Mouse (Mus musculus) stomach, embryonic 15.5 days (tissue): ENCODE measurements around the gene Prrc2b. TPM values are rescaled to one million over a fixed set of nuclear protein-coding genes. Genes with fewer than 3 reads are reported as not detected.

Source experiments
- ATAC-seq: fragments of 200-750 bp; cut with Nextera tagmentation; 2 replicates; pipeline ENCODE4 v1.8.0; 2017; ENCODE audit warnings: low read depth, moderate number of reproducible peaks, moderate TSS enrichment; ENCODE audit not compliant: insufficient read depth, low FRiP score
- H3K27ac ChIP-seq: fragments of 300-500 bp; sonication (generic); 2 replicates; pipeline ENCODE4 v1.5.1; 2015; ENCODE audit warnings: mild to moderate bottlenecking, inconsistent platforms
- H3K27me3 ChIP-seq: fragments of 300-500 bp; sonication (generic); replicated peaks from 2 replicates; pipeline ENCODE4 v1.6.1; 2015; ENCODE audit warnings: inconsistent platforms
- H3K36me3 ChIP-seq: fragments of 300-500 bp; sonication (generic); 2 replicates; pipeline ENCODE4 v1.6.1; 2015; ENCODE audit warnings: inconsistent platforms
- H3K4me1 ChIP-seq: fragments of 300-500 bp; sonication (generic); 2 replicates; pipeline ENCODE4 v1.6.1; 2015; ENCODE audit warnings: inconsistent platforms
- H3K4me2 ChIP-seq: fragments of 300-500 bp; sonication (generic); 2 replicates; pipeline ENCODE4 v1.6.1; 2015; ENCODE audit warnings: mild to moderate bottlenecking, inconsistent platforms
- H3K4me3 ChIP-seq: fragments of 300-500 bp; sonication (generic); replicated peaks from 2 replicates; pipeline ENCODE4 v1.5.1; 2015; ENCODE audit warnings: inconsistent platforms
- H3K9ac ChIP-seq: fragments of 300-500 bp; sonication (generic); 2 replicates; pipeline ENCODE4 v1.6.1; 2015; ENCODE audit warnings: inconsistent platforms
- H3K9me3 ChIP-seq: fragments of 300-500 bp; sonication (generic); 2 replicates; pipeline ENCODE4 v1.6.1; 2016; ENCODE audit warnings: inconsistent platforms
- WGBS: fragments of 180-500 bp; shearing (Covaris S2); methylation state at CpG from one replicate; pipeline ENCODE4 v1.1.7; 2015; 5-methylcytosine and 5-hydroxymethylcytosine counted together
- polyA plus RNA-seq: library from polyadenylated mRNA; unstranded; fragments of >200 nt; fragmentation: Nextera tagmentation; extraction: Ambion mirVana; gene quantifications from 2 replicates; pipeline ENCODE4 v1.2.1, GENCODE M21; 2015

Prrc2b gene
- polyA plus RNA-seq, 1 experiment from 2014 or later: 43.7 TPM

GRCm38 (mm10) chr2:32219501-32219900 is 68.6 kb downstream of the Prrc2b start:
- Histone ChIP-seq H3K4me2 (no peak overlapping the region), H3K9me3 (no peaks in the 10 kb centered on the region), H3K36me3 (peaks cover 99% of the 10 kb centered on the region), H3K27me3 (no peaks in the 10 kb centered on the region), H3K9ac (no peak overlapping the region), H3K4me1 (no peaks in the 10 kb centered on the region), H3K27ac (no peak overlapping the region), H3K4me3 (no peak overlapping the region)
- ATAC-seq: no peak
- WGBS: 94% methylated on average over 14 of the region's 14 CpGs

GRCm38 (mm10) chr2:32220021-32220420 is 69.1 kb downstream of the Prrc2b start:
- Histone ChIP-seq H3K27ac (no peak overlapping the region), H3K9ac (no peak overlapping the region), H3K36me3 (peaks cover 98% of the 10 kb centered on the region), H3K4me1 (no peaks in the 10 kb centered on the region), H3K27me3 (no peaks in the 10 kb centered on the region), H3K4me3 (no peak overlapping the region), H3K4me2 (no peak overlapping the region), H3K9me3 (no peaks in the 10 kb centered on the region)
- 88% methylated on average over 6 of the region's 6 CpGs for WGBS
- no peak for ATAC-seq

DNA sequence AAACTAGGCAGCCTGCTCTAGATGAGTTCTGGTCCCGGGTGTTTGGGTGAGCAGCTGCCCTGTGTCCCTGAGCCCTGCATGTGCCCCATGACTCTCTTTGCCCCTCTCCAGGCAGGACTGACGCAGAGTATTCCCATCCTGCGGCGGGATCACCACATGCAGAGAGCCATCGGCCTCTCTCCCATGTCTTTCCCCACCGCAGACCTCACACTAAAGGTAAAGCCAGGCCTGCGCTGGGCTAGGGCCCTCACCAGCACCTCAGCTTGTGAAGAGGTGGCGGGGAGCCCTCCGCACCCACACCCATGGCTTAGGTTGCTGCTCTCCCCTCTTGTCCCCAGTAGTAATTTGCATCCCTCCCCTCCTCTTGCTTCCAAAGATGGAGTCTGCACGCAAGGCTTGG is 70.1 kb downstream of the Prrc2b start:
- no peaks in the 10 kb centered on the region for H3K27me3 ChIP-seq
- H3K4me3 ChIP-seq: no peak overlapping the region
- H3K4me2 ChIP-seq: no peak overlapping the region
- H3K4me1 ChIP-seq: no peaks in the 10 kb centered on the region
- H3K9me3 ChIP-seq: no peaks in the 10 kb centered on the region
- no peak for ATAC-seq
- 92% methylated on average over 10 of the region's 10 CpGs for WGBS
- no peak overlapping the region for H3K9ac ChIP-seq
- H3K36me3 ChIP-seq: peaks cover 91% of the 10 kb centered on the region
- H3K27ac ChIP-seq: no peak overlapping the region

GRCm38 (mm10) chr2:32221577-32221976 is 70.7 kb downstream of the Prrc2b start:
- Histone ChIP-seq H3K9me3 (no peaks in the 10 kb centered on the region), H3K27ac (no peak overlapping the region), H3K9ac (no peak overlapping the region), H3K4me1 (no peaks in the 10 kb centered on the region), H3K27me3 (no peaks in the 10 kb centered on the region), H3K4me3 (no peak overlapping the region), H3K36me3 (peaks cover 91% of the 10 kb centered on the region), H3K4me2 (no peak overlapping the region)
- ATAC-seq: no peak
- 90% methylated on average over 7 of the region's 7 CpGs for WGBS

- Histone ChIP-seq H3K4me2 (no peak overlapping the region), H3K4me3 (no peak overlapping the region), H3K27me3 (no peaks in the 10 kb centered on the region), H3K9ac (no peak overlapping the region), H3K36me3 (peaks cover 91% of the 10 kb centered on the region), H3K9me3 (no peaks in the 10 kb centered on the region), H3K4me1 (no peaks in the 10 kb centered on the region), H3K27ac (no peak overlapping the region)
- 81% methylated on average over 10 of the region's 10 CpGs for WGBS
- ATAC-seq: no peak
Observed at GRCm38 (mm10) chr2:32222057-32222456, 71.2 kb downstream of the Prrc2b start.

- Histone ChIP-seq H3K36me3 (peaks cover 34% of the 10 kb centered on the region), H3K27me3 (no peaks in the 10 kb centered on the region), H3K4me1 (peaks cover 13% of the 10 kb centered on the region; the same call in 1 of the 2 replicates), H3K27ac (peak overlapping the region; percentile 92), H3K9me3 (no peaks in the 10 kb centered on the region), H3K4me3 (peak overlapping the region; percentile 67), H3K9ac (peak overlapping the region; percentile 49; the same call in 1 of the 2 replicates), H3K4me2 (peak overlapping the region; percentile 85)
- ATAC-seq: no peak
- 23% methylated on average over 7 of the region's 7 CpGs for WGBS
Observed at GRCm38 (mm10) chr2:32235433-32235832, 84.6 kb downstream of the Prrc2b start.

GRCm38 (mm10) chr2:32235886-32236759 is 85.2 kb downstream of the Prrc2b start, which contains the start of gene Pomt1:
Pomt1 (plus strand) TSS chr2:32236590.
- Histone ChIP-seq H3K27ac (peak within 1 kb of the TSS; percentile 92), H3K27me3 (no peaks in the 10 kb centered on the region), H3K4me1 (peaks cover 13% of the 10 kb centered on the region; the same call in 1 of the 2 replicates), H3K4me2 (peak within 1 kb of the TSS; percentile 85), H3K9me3 (no peaks in the 10 kb centered on the region), H3K36me3 (peaks cover 29% of the 10 kb centered on the region), H3K9ac (peak within 1 kb of the TSS; percentile 49), H3K4me3 (peak within 1 kb of the TSS; percentile 67)
- under 1% methylated on average over 54 of the region's 54 CpGs for WGBS
- ATAC-seq: peak; percentile 86

GRCm38 (mm10) chr2:32236760-32237487 is 86.0 kb downstream of the Prrc2b start:
- no peaks in the 10 kb centered on the region for H3K9me3 ChIP-seq
- peak overlapping the region; percentile 92 for H3K27ac ChIP-seq
- peak overlapping the region; percentile 67 for H3K4me3 ChIP-seq
- ATAC-seq: peak; percentile 18
- WGBS: under 1% methylated on average over 20 of the region's 20 CpGs
- no peaks in the 10 kb centered on the region for H3K27me3 ChIP-seq
- H3K4me2 ChIP-seq: peak overlapping the region; percentile 85
- H3K4me1 ChIP-seq: peaks cover 13% of the 10 kb centered on the region; the same call in 1 of the 2 replicates
- peak overlapping the region; percentile 44 for H3K9ac ChIP-seq
- peaks cover 24% of the 10 kb centered on the region for H3K36me3 ChIP-seq

GRCm38 (mm10) chr2:32237571-32237970 is 86.7 kb downstream of the Prrc2b start:
- H3K9me3 ChIP-seq: no peaks in the 10 kb centered on the region
- H3K27ac ChIP-seq: peak overlapping the region; percentile 92
- peak overlapping the region; percentile 67 for H3K4me3 ChIP-seq
- no peak; the same call in 1 of the 2 replicates for ATAC-seq
- peak overlapping the region; percentile 85 for H3K4me2 ChIP-seq
- no peaks in the 10 kb centered on the region for H3K27me3 ChIP-seq
- H3K4me1 ChIP-seq: peaks cover 13% of the 10 kb centered on the region; the same call in 1 of the 2 replicates
- no peak overlapping the region for H3K9ac ChIP-seq
- H3K36me3 ChIP-seq: peaks cover 20% of the 10 kb centered on the region
- 26% methylated on average over 4 of the region's 4 CpGs for WGBS

DNA sequence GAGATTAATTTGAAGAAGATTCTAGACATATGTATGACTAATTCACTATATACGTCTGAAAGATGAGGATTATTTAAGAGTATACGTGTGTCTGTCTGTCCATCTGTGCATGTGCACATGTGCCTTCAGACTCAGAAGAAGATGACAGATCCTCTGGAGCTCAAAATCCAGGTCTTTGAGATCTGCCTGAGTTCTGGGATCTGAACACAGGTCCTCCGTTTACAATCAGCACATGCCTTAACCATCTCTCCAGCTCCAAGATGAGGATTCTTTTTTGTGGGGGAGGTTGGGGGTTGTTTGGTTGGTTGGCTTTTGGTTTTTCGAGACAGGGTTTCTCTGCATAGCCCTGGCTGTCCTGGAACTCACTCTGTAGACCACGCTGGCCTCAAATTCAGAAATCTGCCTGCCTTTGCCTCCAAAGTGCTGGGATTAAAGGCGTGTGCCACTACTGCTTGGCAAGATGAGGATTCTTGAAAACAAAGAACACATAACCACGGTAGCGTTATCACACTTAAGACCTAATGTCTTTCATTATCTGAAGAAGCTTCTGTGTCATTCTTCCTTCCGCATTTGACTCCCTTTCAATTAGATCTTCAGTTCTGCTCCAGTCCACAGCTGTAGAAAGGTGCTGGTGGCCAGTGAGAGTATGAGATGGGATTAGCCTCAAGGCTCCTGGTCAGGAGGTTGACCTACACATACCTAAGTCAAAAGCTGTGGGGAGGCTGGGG is 88.0 kb downstream of the Prrc2b start:
- no peak overlapping the region for H3K27ac ChIP-seq
- no peak overlapping the region for H3K4me2 ChIP-seq
- no peaks in the 10 kb centered on the region for H3K9me3 ChIP-seq
- peaks cover 10% of the 10 kb centered on the region; the same call in 1 of the 2 replicates for H3K36me3 ChIP-seq
- 89% methylated on average over 9 of the region's 9 CpGs for WGBS
- H3K27me3 ChIP-seq: no peaks in the 10 kb centered on the region
- H3K9ac ChIP-seq: no peak overlapping the region
- H3K4me1 ChIP-seq: peaks cover 13% of the 10 kb centered on the region; the same call in 1 of the 2 replicates
- no peak overlapping the region for H3K4me3 ChIP-seq
- no peak for ATAC-seq

GRCm38 (mm10) chr2:32240591-32240990 is 89.7 kb downstream of the Prrc2b start:
- 79% methylated on average over 5 of the region's 5 CpGs for WGBS
- H3K4me3 ChIP-seq: no peak overlapping the region
- H3K27me3 ChIP-seq: no peaks in the 10 kb centered on the region
- H3K27ac ChIP-seq: no peak overlapping the region
- peaks cover 5% of the 10 kb centered on the region; the same call in 1 of the 2 replicates for H3K4me1 ChIP-seq
- no peak for ATAC-seq
- peaks cover 19% of the 10 kb centered on the region; the same call in 1 of the 2 replicates for H3K36me3 ChIP-seq
- no peaks in the 10 kb centered on the region for H3K9me3 ChIP-seq
- no peak overlapping the region for H3K4me2 ChIP-seq
- H3K9ac ChIP-seq: no peak overlapping the region
